Mouse (Mus musculus): ENCODE measurements at regions not wholly inside any gene's neighbourhood (a gene's known extent, or its start where the extent isn't known, plus 50 kb on each side); places are given as distances from the start of the nearest gene placed in this dataset.

GRCm38 (mm10) chr4:10351876-10352627 lies 522.2 kb upstream of the 2610301B20Rik start:
- H3K4me3 ChIP-seq (ENCODE audit: low read length), result no peak overlapping the region
- H3K36me3 ChIP-seq (ENCODE audit: control insufficient read depth, insufficient read depth, low read length), result no peaks in the 10 kb centered on the region
- no peak for ATAC-seq (ENCODE audit: low read depth)
- no peak overlapping the region for H3K4me2 ChIP-seq (ENCODE audit: low read depth, low read length)
- no peak overlapping the region for H3K9ac ChIP-seq (ENCODE audit: low read length)
- WGBS, result 67% methylated on average over 4 of the region's 4 CpGs
- H3K27me3 ChIP-seq (ENCODE audit: control insufficient read depth, insufficient read depth, low read depth, low read length), result no peaks in the 10 kb centered on the region
- no peaks in the 10 kb centered on the region for H3K4me1 ChIP-seq (replicated peaks; ENCODE audit: control insufficient read depth, insufficient read depth, low read length)
- H3K27ac ChIP-seq (ENCODE audit: low read length), result no peak overlapping the region
- no peaks in the 10 kb centered on the region for H3K9me3 ChIP-seq (ENCODE audit: control insufficient read depth, low read length)

GRCm38 (mm10) chr4:10357572-10357971 lies 516.7 kb upstream of the 2610301B20Rik start:
- no peak overlapping the region for H3K4me2 ChIP-seq (ENCODE audit: low read depth, low read length)
- ATAC-seq (ENCODE audit: low read depth), result no peak
- 70% methylated on average over 3 of the region's 3 CpGs for WGBS
- H3K9me3 ChIP-seq (ENCODE audit: control insufficient read depth, low read length), result no peaks in the 10 kb centered on the region
- H3K27me3 ChIP-seq (ENCODE audit: control insufficient read depth, insufficient read depth, low read depth, low read length), result no peaks in the 10 kb centered on the region
- H3K27ac ChIP-seq (ENCODE audit: low read length), result no peak overlapping the region
- H3K4me1 ChIP-seq (replicated peaks; ENCODE audit: control insufficient read depth, insufficient read depth, low read length), result no peaks in the 10 kb centered on the region
- H3K36me3 ChIP-seq (ENCODE audit: control insufficient read depth, insufficient read depth, low read length), result no peaks in the 10 kb centered on the region
- no peak overlapping the region for H3K9ac ChIP-seq (ENCODE audit: low read length)
- no peak overlapping the region for H3K4me3 ChIP-seq (ENCODE audit: low read length)

GRCm38 (mm10) chr4:10389790-10390189 lies 484.5 kb upstream of the 2610301B20Rik start:
- no peaks in the 10 kb centered on the region for H3K9me3 ChIP-seq (ENCODE audit: control insufficient read depth, low read length)
- H3K36me3 ChIP-seq (ENCODE audit: control insufficient read depth, insufficient read depth, low read length), result no peaks in the 10 kb centered on the region
- H3K4me3 ChIP-seq (ENCODE audit: low read length), result no peak overlapping the region
- WGBS, result 80% methylated on average over 2 of the region's 2 CpGs
- no peak overlapping the region for H3K27ac ChIP-seq (ENCODE audit: low read length)
- H3K27me3 ChIP-seq (ENCODE audit: control insufficient read depth, insufficient read depth, low read depth, low read length), result no peaks in the 10 kb centered on the region
- no peaks in the 10 kb centered on the region for H3K4me1 ChIP-seq (replicated peaks; ENCODE audit: control insufficient read depth, insufficient read depth, low read length)
- no peak for ATAC-seq (ENCODE audit: low read depth)
- H3K9ac ChIP-seq (ENCODE audit: low read length), result no peak overlapping the region
- H3K4me2 ChIP-seq (ENCODE audit: low read depth, low read length), result no peak overlapping the region

- no peaks in the 10 kb centered on the region for H3K36me3 ChIP-seq (ENCODE audit: control insufficient read depth, insufficient read depth, low read length)
- no peak overlapping the region for H3K4me2 ChIP-seq (ENCODE audit: low read depth, low read length)
- H3K9me3 ChIP-seq (ENCODE audit: control insufficient read depth, low read length), result no peaks in the 10 kb centered on the region
- no peak for ATAC-seq (ENCODE audit: low read depth)
- H3K4me3 ChIP-seq (ENCODE audit: low read length), result no peak overlapping the region
- H3K27ac ChIP-seq (ENCODE audit: low read length), result no peak overlapping the region
- no peaks in the 10 kb centered on the region for H3K27me3 ChIP-seq (ENCODE audit: control insufficient read depth, insufficient read depth, low read depth, low read length)
- no peaks in the 10 kb centered on the region for H3K4me1 ChIP-seq (replicated peaks; ENCODE audit: control insufficient read depth, insufficient read depth, low read length)
- H3K9ac ChIP-seq (ENCODE audit: low read length), result no peak overlapping the region
These were observed 477.0 kb upstream of the 2610301B20Rik start for GRCm38 (mm10) chr4:10397249-10397648.

GRCm38 (mm10) chr4:10398075-10398474 lies 476.2 kb upstream of the 2610301B20Rik start:
- no peak overlapping the region for H3K4me2 ChIP-seq (ENCODE audit: low read depth, low read length)
- 69% methylated on average over 2 of the region's 2 CpGs for WGBS
- no peak overlapping the region for H3K27ac ChIP-seq (ENCODE audit: low read length)
- no peaks in the 10 kb centered on the region for H3K36me3 ChIP-seq (ENCODE audit: control insufficient read depth, insufficient read depth, low read length)
- no peaks in the 10 kb centered on the region for H3K9me3 ChIP-seq (ENCODE audit: control insufficient read depth, low read length)
- ATAC-seq (ENCODE audit: low read depth), result no peak
- no peaks in the 10 kb centered on the region for H3K4me1 ChIP-seq (replicated peaks; ENCODE audit: control insufficient read depth, insufficient read depth, low read length)
- no peak overlapping the region for H3K9ac ChIP-seq (ENCODE audit: low read length)
- H3K27me3 ChIP-seq (ENCODE audit: control insufficient read depth, insufficient read depth, low read depth, low read length), result no peaks in the 10 kb centered on the region
- H3K4me3 ChIP-seq (ENCODE audit: low read length), result no peak overlapping the region

- WGBS, result 46% methylated on average over 1 of the region's 1 CpGs
These were observed 474.6 kb upstream of the 2610301B20Rik start for GRCm38 (mm10) chr4:10399649-10400048.

GRCm38 (mm10) chr4:10402928-10403327 lies 471.4 kb upstream of the 2610301B20Rik start:
- no peaks in the 10 kb centered on the region for H3K27me3 ChIP-seq (ENCODE audit: control insufficient read depth, insufficient read depth, low read depth, low read length)
- H3K36me3 ChIP-seq (ENCODE audit: control insufficient read depth, insufficient read depth, low read length), result no peaks in the 10 kb centered on the region
- H3K27ac ChIP-seq (ENCODE audit: low read length), result no peak overlapping the region
- H3K4me2 ChIP-seq (ENCODE audit: low read depth, low read length), result no peak overlapping the region
- no peak overlapping the region for H3K4me3 ChIP-seq (ENCODE audit: low read length)
- no peaks in the 10 kb centered on the region for H3K4me1 ChIP-seq (replicated peaks; ENCODE audit: control insufficient read depth, insufficient read depth, low read length)
- H3K9me3 ChIP-seq (ENCODE audit: control insufficient read depth, low read length), result no peaks in the 10 kb centered on the region
- no peak overlapping the region for H3K9ac ChIP-seq (ENCODE audit: low read length)
- no peak for ATAC-seq (ENCODE audit: low read depth)

More at GRCm38 (mm10) chr4:10399649-10400048, 474.6 kb upstream of the 2610301B20Rik start:
- no peak overlapping the region for H3K4me3 ChIP-seq (ENCODE audit: low read length)
- no peaks in the 10 kb centered on the region for H3K9me3 ChIP-seq (ENCODE audit: control insufficient read depth, low read length)
- no peak overlapping the region for H3K27ac ChIP-seq (ENCODE audit: low read length)
- no peaks in the 10 kb centered on the region for H3K4me1 ChIP-seq (replicated peaks; ENCODE audit: control insufficient read depth, insufficient read depth, low read length)
- no peak overlapping the region for H3K4me2 ChIP-seq (ENCODE audit: low read depth, low read length)
- H3K36me3 ChIP-seq (ENCODE audit: control insufficient read depth, insufficient read depth, low read length), result no peaks in the 10 kb centered on the region
- H3K27me3 ChIP-seq (ENCODE audit: control insufficient read depth, insufficient read depth, low read depth, low read length), result no peaks in the 10 kb centered on the region
- no peak overlapping the region for H3K9ac ChIP-seq (ENCODE audit: low read length)
- no peak for ATAC-seq (ENCODE audit: low read depth)

GRCm38 (mm10) chr4:10404438-10404837 lies 469.9 kb upstream of the 2610301B20Rik start:
- H3K4me3 ChIP-seq (ENCODE audit: low read length), result no peak overlapping the region
- H3K9ac ChIP-seq (ENCODE audit: low read length), result no peak overlapping the region
- H3K27ac ChIP-seq (ENCODE audit: low read length), result no peak overlapping the region
- H3K4me1 ChIP-seq (replicated peaks; ENCODE audit: control insufficient read depth, insufficient read depth, low read length), result no peaks in the 10 kb centered on the region
- no peaks in the 10 kb centered on the region for H3K27me3 ChIP-seq (ENCODE audit: control insufficient read depth, insufficient read depth, low read depth, low read length)
- 45% methylated on average over 5 of the region's 5 CpGs for WGBS
- H3K9me3 ChIP-seq (ENCODE audit: control insufficient read depth, low read length), result no peaks in the 10 kb centered on the region
- no peak overlapping the region for H3K4me2 ChIP-seq (ENCODE audit: low read depth, low read length)
- no peaks in the 10 kb centered on the region for H3K36me3 ChIP-seq (ENCODE audit: control insufficient read depth, insufficient read depth, low read length)
- ATAC-seq (ENCODE audit: low read depth), result no peak

- no peaks in the 10 kb centered on the region for H3K9me3 ChIP-seq (ENCODE audit: control insufficient read depth, low read length)
- H3K27ac ChIP-seq (ENCODE audit: low read length), result no peak overlapping the region
- 35% methylated on average over 2 of the region's 2 CpGs for WGBS
- no peaks in the 10 kb centered on the region for H3K36me3 ChIP-seq (ENCODE audit: control insufficient read depth, insufficient read depth, low read length)
- peak; percentile 92 for ATAC-seq (ENCODE audit: low read depth)
- H3K27me3 ChIP-seq (ENCODE audit: control insufficient read depth, insufficient read depth, low read depth, low read length), result no peaks in the 10 kb centered on the region
- H3K4me2 ChIP-seq (ENCODE audit: low read depth, low read length), result no peak overlapping the region
- no peak overlapping the region for H3K4me3 ChIP-seq (ENCODE audit: low read length)
- H3K9ac ChIP-seq (ENCODE audit: low read length), result no peak overlapping the region
- H3K4me1 ChIP-seq (replicated peaks; ENCODE audit: control insufficient read depth, insufficient read depth, low read length), result no peaks in the 10 kb centered on the region
These were observed 469.2 kb upstream of the 2610301B20Rik start for GRCm38 (mm10) chr4:10405102-10405501.

GRCm38 (mm10) chr4:10414274-10414673 lies 460.0 kb upstream of the 2610301B20Rik start:
- Histone ChIP-seq H3K27me3 (ENCODE audit: control insufficient read depth, insufficient read depth, low read depth, low read length) (no peaks in the 10 kb centered on the region), H3K36me3 (ENCODE audit: control insufficient read depth, insufficient read depth, low read length) (no peaks in the 10 kb centered on the region), H3K4me2 (ENCODE audit: low read depth, low read length) (no peak overlapping the region), H3K9me3 (ENCODE audit: control insufficient read depth, low read length) (no peaks in the 10 kb centered on the region), H3K4me3 (ENCODE audit: low read length) (no peak overlapping the region), H3K9ac (ENCODE audit: low read length) (no peak overlapping the region), H3K27ac (ENCODE audit: low read length) (no peak overlapping the region), H3K4me1 (replicated peaks; ENCODE audit: control insufficient read depth, insufficient read depth, low read length) (no peaks in the 10 kb centered on the region)
- ATAC-seq (ENCODE audit: low read depth), result no peak
